Mouse (Mus musculus) urinary bladder, postnatal 36 days (tissue): ENCODE results near the gene Dctpp1.
A peak's percentile ranks its signal among the peaks of the same experiment; 100 is the strongest.

ENCODE experiments used
- DNase-seq, 2 experiments: peaks; one replicate each; pipeline ENCODE4 v3.0.0; 2022; ENCODE audit warnings: low spot score in 2 of 2, mixed read lengths in 1 of 2

Dctpp1 gene

DNA sequence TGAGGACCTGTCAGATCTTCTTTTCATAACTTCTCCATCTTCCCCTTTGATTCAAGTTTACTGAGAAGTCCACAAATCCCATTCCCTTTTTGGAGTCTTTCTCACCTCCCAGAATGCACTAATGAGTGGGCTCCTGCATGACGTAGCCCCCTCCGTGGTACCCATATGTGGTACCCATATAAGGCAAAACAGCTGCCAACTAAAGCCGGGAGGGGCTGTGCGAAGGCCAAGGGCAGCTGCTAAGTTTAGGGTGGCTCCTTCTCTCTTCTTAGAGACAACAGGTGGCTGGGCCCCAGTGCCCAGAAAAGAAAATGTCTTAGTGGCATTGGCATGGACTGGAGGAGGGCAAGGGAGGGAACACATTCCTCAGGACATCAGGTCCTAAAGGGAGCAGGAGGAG is 50.2 kb downstream of the Dctpp1 start:
- no peak for DNase-seq

DNA sequence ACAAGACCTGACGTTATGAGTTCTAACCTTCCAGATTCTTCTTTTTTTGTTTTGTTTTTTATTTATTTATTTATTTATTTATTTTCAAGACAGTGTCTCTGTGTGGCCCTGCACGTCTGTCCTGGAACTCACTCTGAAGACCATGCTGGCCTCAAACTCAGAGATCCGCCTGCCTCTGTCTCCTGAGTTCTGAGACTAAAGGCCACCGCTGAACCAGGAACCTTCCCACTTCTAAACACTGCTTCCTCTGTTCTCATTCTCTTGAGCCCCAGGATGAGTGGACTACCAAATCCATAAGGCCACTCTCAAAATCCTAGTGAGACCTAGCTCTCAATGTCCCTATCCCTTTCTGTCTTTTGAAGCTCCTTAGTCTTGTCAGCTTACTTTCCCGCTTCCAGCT is 50.7 kb downstream of the Dctpp1 start:
- no peak for DNase-seq

DNA sequence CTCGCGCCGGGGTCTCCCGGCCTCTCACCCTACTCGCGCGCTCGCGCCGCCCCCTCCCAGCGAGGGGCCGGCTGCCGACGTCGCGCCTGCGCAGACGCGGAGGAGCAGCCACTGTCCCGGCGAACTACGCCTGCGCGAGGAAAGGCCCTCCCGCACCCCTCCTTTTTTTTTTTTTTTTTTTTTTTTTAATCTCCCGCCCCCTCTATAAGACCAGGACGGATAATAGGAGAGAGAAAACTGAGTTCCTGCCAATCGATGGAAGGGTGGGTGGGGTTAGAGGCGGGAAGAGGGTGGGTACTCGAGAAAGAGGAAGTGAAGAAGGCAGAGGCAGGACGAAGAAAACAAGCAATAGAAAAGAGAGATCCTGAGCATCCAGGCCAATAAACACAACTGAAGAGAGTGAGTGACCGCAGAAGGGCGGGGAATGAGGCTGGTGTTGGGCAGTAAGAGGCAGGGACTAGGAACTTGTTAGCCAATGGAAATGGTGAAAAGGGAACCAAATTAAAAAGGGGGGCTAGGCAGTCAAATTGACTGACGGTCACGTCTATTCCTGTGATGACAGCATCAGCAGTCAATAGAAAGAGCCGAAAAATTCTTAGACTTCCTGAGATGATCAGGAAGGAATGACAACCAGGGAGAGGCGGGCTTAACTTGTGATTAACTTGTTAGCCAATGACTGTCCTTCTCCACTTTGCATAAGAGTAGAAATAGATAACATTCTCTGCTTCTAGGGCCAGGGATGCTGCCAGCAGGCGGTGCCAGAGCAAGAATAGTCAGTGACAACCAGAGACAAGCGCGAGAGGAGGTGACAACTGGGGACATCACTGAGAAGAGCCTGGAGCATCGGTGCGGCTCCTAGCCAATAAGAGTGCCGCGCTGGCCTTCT is 51.7 kb downstream of the Dctpp1 start, which contains the start of gene Mylpf:
Gene Mylpf, plus strand, starts transcription at position 338 of the 886 bp plus-strand sequence.
- peak; percentile 77 to 89 for DNase-seq

DNA sequence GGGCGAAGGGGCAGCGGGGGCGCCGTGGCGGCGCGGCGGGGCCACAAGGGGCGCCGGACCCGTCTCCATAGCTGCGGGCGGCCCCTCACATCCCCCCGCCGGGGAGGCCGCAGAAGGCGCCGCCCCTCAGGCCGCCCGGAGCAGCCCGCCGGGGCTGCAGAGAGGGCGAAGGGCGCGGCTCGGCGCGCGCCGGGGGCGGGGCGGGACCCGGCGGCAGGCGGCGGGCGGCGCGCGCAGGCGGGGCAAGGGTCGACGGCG is 52.3 kb downstream of the Dctpp1 start, which contains the start of gene Tbc1d10b:
Gene Tbc1d10b, minus strand, starts transcription at position 174 of the 258 bp plus-strand sequence.
- DNase-seq = no peak

DNA sequence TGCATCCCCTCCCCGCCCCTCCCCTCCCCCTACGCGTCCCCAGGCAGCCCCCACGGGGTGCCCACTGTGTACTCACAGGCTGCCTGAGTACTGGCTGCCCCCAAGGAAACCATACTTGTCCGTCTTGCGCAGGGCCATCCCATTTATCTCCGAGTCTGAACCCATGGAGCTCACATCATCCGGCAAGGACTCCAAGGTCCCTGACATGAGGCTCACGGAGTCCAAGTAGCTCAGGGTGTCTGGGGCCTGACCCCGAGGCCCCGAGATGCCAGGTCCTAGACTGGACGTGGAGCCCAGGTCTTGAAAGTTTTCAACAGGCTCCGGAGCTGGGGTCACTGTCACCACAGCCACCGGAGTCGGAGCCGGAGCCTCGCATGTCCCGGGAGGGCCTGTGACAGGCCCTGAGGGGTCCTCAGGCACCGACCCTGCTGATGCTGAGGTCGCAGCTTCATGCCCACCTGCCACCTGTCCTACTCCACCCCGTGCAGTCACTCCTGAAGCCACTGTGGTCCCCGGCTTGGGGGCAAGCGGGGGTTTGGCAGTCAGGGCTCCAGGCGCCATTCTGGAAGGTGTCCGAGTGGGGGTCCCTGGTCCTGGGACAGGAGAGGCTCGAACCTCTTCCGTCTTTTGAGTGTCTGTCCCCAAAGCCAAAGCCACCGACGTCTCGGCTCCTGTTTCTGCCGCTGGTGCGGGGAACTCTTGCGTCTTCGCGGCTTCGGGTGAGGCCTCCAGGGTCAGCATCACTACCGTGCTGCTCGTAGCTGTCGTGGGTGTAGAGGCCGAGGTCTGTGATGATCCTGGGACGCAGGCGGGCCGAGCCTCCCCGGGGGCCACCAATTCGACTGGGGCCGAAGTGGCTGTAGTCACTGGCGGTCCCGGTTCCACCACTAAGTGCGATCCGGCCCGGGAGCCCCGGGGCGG is 52.9 kb downstream of the Dctpp1 start:
- DNase-seq = peak in 1 of 2 experiments; percentile 35
